Mouse (Mus musculus) intestine, embryonic 14.5 days (tissue): ENCODE measurements around the gene Mast1. TPM values are rescaled to one million over a fixed set of nuclear protein-coding genes. Genes with fewer than 3 reads are reported as not detected.

Experiments used
- ATAC-seq: fragments of 200-750 bp; cut with Nextera tagmentation; replicated peaks from 2 replicates; pipeline ENCODE4 v1.8.0; 2017; ENCODE audit warnings: low read depth, moderate number of reproducible peaks, moderate TSS enrichment, moderate library complexity; ENCODE audit not compliant: low FRiP score, low TSS enrichment
- DNase-seq: peaks from one replicate; pipeline ENCODE4 v3.0.0-alpha.2; 2018; ENCODE audit warnings: low spot score
- H3K27ac ChIP-seq: fragments of 300-500 bp; sonication (generic); 2 replicates; pipeline ENCODE4 v1.5.1; 2014; ENCODE audit warnings: low read depth, mild to moderate bottlenecking, control low read depth
- H3K27me3 ChIP-seq: fragments of 300-500 bp; sonication (generic); replicated peaks from 2 replicates; pipeline ENCODE4 v1.6.1; 2014; ENCODE audit warnings: low read length, control low read depth; ENCODE audit not compliant: control insufficient read depth, insufficient read depth
- H3K36me3 ChIP-seq: fragments of 300-500 bp; sonication (generic); 2 replicates; pipeline ENCODE4 v1.6.1; 2014; ENCODE audit warnings: low read length, control low read depth; ENCODE audit not compliant: control insufficient read depth, insufficient read depth
- H3K4me1 ChIP-seq: fragments of 300-500 bp; sonication (generic); replicated peaks from 2 replicates; pipeline ENCODE4 v1.6.1; 2014; ENCODE audit warnings: low read length, control low read depth, mixed read lengths; ENCODE audit not compliant: control insufficient read depth, insufficient read depth
- H3K4me2 ChIP-seq: fragments of 300-500 bp; sonication (generic); 2 replicates; pipeline ENCODE4 v1.6.1; 2014; ENCODE audit warnings: low read length
- H3K4me3 ChIP-seq: fragments of 300-500 bp; sonication (generic); 2 replicates; pipeline ENCODE4 v1.5.1; 2014; ENCODE audit warnings: low read depth, low read length, control low read depth, mixed read lengths
- H3K9ac ChIP-seq: fragments of 300-500 bp; sonication (generic); 2 replicates; pipeline ENCODE4 v1.6.1; 2014; ENCODE audit warnings: mild to moderate bottlenecking, low read length
- H3K9me3 ChIP-seq: fragments of 300-500 bp; sonication (generic); 2 replicates; pipeline ENCODE4 v1.6.1; 2016; ENCODE audit warnings: low read length, control low read depth; ENCODE audit not compliant: control insufficient read depth
- WGBS: fragments of 180-500 bp; shearing (Covaris S2); extraction: QIAGEN DNeasy Blood & Tissue Kit; methylation state at CpG from one replicate; pipeline ENCODE4 v1.1.7; 2014; 5-methylcytosine and 5-hydroxymethylcytosine counted together
- polyA plus RNA-seq: library from polyadenylated mRNA; unstranded; fragments of >200 nt; fragmentation: Nextera tagmentation; extraction: Ambion mirVana; gene quantifications from 2 replicates; pipeline ENCODE4 v1.2.1, GENCODE M21; 2014

The Mast1 gene
- polyA plus RNA-seq, 1 experiment from 2014 or later, result 2.6 TPM

- Histone ChIP-seq H3K36me3 (no peaks in the 10 kb centered on the region), H3K4me2 (no peak overlapping the region), H3K4me3 (no peak overlapping the region), H3K27me3 (peaks cover 72% of the 10 kb centered on the region), H3K27ac (no peak overlapping the region), H3K9me3 (0 out of 2 replicates have a peak, but pooled peaks cover 2% of the 10 kb centered on the region), H3K4me1 (0 out of 2 replicates have a peak, but pooled peaks cover 4% of the 10 kb centered on the region), H3K9ac (no peak overlapping the region)
- 12% methylated on average over 9 of the region's 9 CpGs for WGBS
- DNase-seq (peak; percentile 92), ATAC-seq (no peak)
Measured at GRCm38 (mm10) chr8:84947241-84947545, 10.0 kb upstream of the Mast1 start.

- Histone ChIP-seq H3K27me3 (peaks cover 74% of the 10 kb centered on the region), H3K9ac (no peak within 1 kb of the TSS), H3K36me3 (no peaks in the 10 kb centered on the region), H3K27ac (no peak within 1 kb of the TSS), H3K4me2 (peak within 1 kb of the TSS; percentile 57), H3K9me3 (0 out of 2 replicates have a peak, but pooled peaks cover 2% of the 10 kb centered on the region), H3K4me3 (peak within 1 kb of the TSS; percentile 33), H3K4me1 (0 out of 2 replicates have a peak, but pooled peaks cover 4% of the 10 kb centered on the region)
- DNase-seq (no peak), ATAC-seq (no peak)
- WGBS, result 10% methylated on average over 17 of the region's 17 CpGs
Measured at GRCm38 (mm10) chr8:84946528-84947240, 9.5 kb upstream of the Mast1 start, which contains the start of gene Rtbdn. Rtbdn (plus strand) TSS chr8:84946991.

- DNase-seq (peak; percentile 66), ATAC-seq (peak; percentile 30; the same call in 1 of the 2 replicates)
- Histone ChIP-seq H3K36me3 (no peaks in the 10 kb centered on the region), H3K4me1 (0 out of 2 replicates have a peak, but pooled peaks cover 4% of the 10 kb centered on the region), H3K9ac (no peak overlapping the region), H3K4me3 (peak overlapping the region; percentile 33), H3K4me2 (peak overlapping the region; percentile 57), H3K9me3 (0 out of 2 replicates have a peak, but pooled peaks cover 2% of the 10 kb centered on the region), H3K27ac (no peak overlapping the region), H3K27me3 (peaks cover 73% of the 10 kb centered on the region)
- under 1% methylated on average over 46 of the region's 67 CpGs for WGBS
Measured at GRCm38 (mm10) chr8:84945633-84946527, 8.7 kb upstream of the Mast1 start.

- Histone ChIP-seq H3K4me3 (no peak overlapping the region), H3K9ac (no peak overlapping the region), H3K4me2 (0 out of 2 replicates have a peak overlapping the region, but pooled peaks have one; percentile 57), H3K4me1 (0 out of 2 replicates have a peak, but pooled peaks cover 4% of the 10 kb centered on the region), H3K36me3 (no peaks in the 10 kb centered on the region), H3K27ac (no peak overlapping the region), H3K9me3 (0 out of 2 replicates have a peak, but pooled peaks cover 2% of the 10 kb centered on the region), H3K27me3 (peaks cover 70% of the 10 kb centered on the region)
- DNase-seq (peak; percentile 56), ATAC-seq (no peak)
- WGBS, result 9% methylated on average over 11 of the region's 11 CpGs
Measured at GRCm38 (mm10) chr8:84945235-84945632, 8.1 kb upstream of the Mast1 start.

GRCm38 (mm10) chr8:84944478-84945160, 7.5 kb upstream of the Mast1 start:
- peak; percentile 67 for DNase-seq

GRCm38 (mm10) chr8:84943699-84944098, 6.5 kb upstream of the Mast1 start:
- Histone ChIP-seq H3K36me3 (no peaks in the 10 kb centered on the region), H3K4me1 (0 out of 2 replicates have a peak, but pooled peaks cover 4% of the 10 kb centered on the region), H3K4me3 (no peak overlapping the region), H3K9me3 (0 out of 2 replicates have a peak, but pooled peaks cover 2% of the 10 kb centered on the region), H3K27me3 (peaks cover 67% of the 10 kb centered on the region), H3K9ac (no peak overlapping the region), H3K4me2 (no peak overlapping the region), H3K27ac (no peak overlapping the region)
- ATAC-seq (no peak), DNase-seq (no peak)
- WGBS, result 20% methylated on average over 4 of the region's 4 CpGs

More at GRCm38 (mm10) chr8:84944478-84945160, 7.5 kb upstream of the Mast1 start:
- Histone ChIP-seq H3K4me3 (peak overlapping the region; percentile 16; the same call in 1 of the 2 replicates), H3K27ac (no peak overlapping the region), H3K27me3 (peaks cover 65% of the 10 kb centered on the region), H3K9ac (no peak overlapping the region), H3K36me3 (no peaks in the 10 kb centered on the region), H3K4me2 (0 out of 2 replicates have a peak overlapping the region, but pooled peaks have one; percentile 13), H3K4me1 (0 out of 2 replicates have a peak, but pooled peaks cover 4% of the 10 kb centered on the region), H3K9me3 (0 out of 2 replicates have a peak, but pooled peaks cover 2% of the 10 kb centered on the region)
- peak; percentile 57; the same call in 1 of the 2 replicates for ATAC-seq
- 2% methylated on average over 26 of the region's 26 CpGs for WGBS

GRCm38 (mm10) chr8:84937620-84938485, 694 bp upstream of the Mast1 start:
- ATAC-seq, result no peak
- no peaks in the 10 kb centered on the region for H3K36me3 ChIP-seq
- no peaks in the 10 kb centered on the region for H3K9me3 ChIP-seq
- peaks cover 10% of the 10 kb centered on the region for H3K4me1 ChIP-seq
- no peak overlapping the region for H3K27ac ChIP-seq
- peak overlapping the region; percentile 62 for H3K4me2 ChIP-seq
- no peak for DNase-seq
- H3K9ac ChIP-seq, result no peak overlapping the region
- peaks cover 62% of the 10 kb centered on the region for H3K27me3 ChIP-seq
- H3K4me3 ChIP-seq, result no peak overlapping the region
- WGBS, result 59% methylated on average over 13 of the region's 13 CpGs
